Mouse (Mus musculus) hindbrain, postnatal 0 days (tissue): ENCODE data around the gene Dapk1. TPM values are rescaled to one million over a fixed set of nuclear protein-coding genes. Genes with fewer than 3 reads are reported as not detected.

ENCODE experiments used
- ATAC-seq: fragments of 200-750 bp; cut with Nextera tagmentation; 2 replicates; pipeline ENCODE4 v1.8.0; 2017; ENCODE audit warnings: mild to moderate bottlenecking, moderate TSS enrichment, moderate library complexity
- DNase-seq: peaks from one replicate; pipeline ENCODE4 v3.0.0-alpha.2; 2015; ENCODE audit warnings: low spot score
- H3K27ac ChIP-seq: fragments of 300-500 bp; sonication (generic); 2 replicates; pipeline ENCODE4 v1.5.1; 2014; ENCODE audit warnings: mild to moderate bottlenecking
- H3K27me3 ChIP-seq: fragments of 300-500 bp; sonication (generic); 2 replicates; pipeline ENCODE4 v1.6.1; 2014; ENCODE audit warnings: low read length, mixed read lengths; ENCODE audit not compliant: insufficient read depth
- H3K36me3 ChIP-seq: fragments of 300-500 bp; sonication (generic); 2 replicates; pipeline ENCODE4 v1.6.1; 2014; ENCODE audit warnings: low read length, mixed read lengths; ENCODE audit not compliant: insufficient read depth
- H3K4me1 ChIP-seq: fragments of 300-500 bp; sonication (generic); 2 replicates; pipeline ENCODE4 v1.6.1; 2014; ENCODE audit warnings: antibody characterized with exemption, low read length, mixed read lengths; ENCODE audit not compliant: insufficient read depth
- H3K4me2 ChIP-seq: fragments of 300-500 bp; sonication (generic); 2 replicates; pipeline ENCODE4 v1.6.1; 2014; ENCODE audit warnings: low read depth, mild to moderate bottlenecking, low read length, moderate library complexity, mixed read lengths
- H3K4me3 ChIP-seq: fragments of 300-500 bp; sonication (generic); 2 replicates; pipeline ENCODE4 v1.5.1; 2014; ENCODE audit warnings: low read length
- H3K9ac ChIP-seq: fragments of 300-500 bp; sonication (generic); replicated peaks from 2 replicates; pipeline ENCODE4 v1.6.1; 2014; ENCODE audit warnings: mild to moderate bottlenecking, low read length, moderate library complexity, mixed read lengths
- H3K9me3 ChIP-seq: fragments of 300-500 bp; sonication (generic); 2 replicates; pipeline ENCODE4 v1.6.1; 2016; ENCODE audit warnings: low read length, mixed read lengths
- CTCF ChIP-seq: IDR thresholded peaks from 2 replicates; pipeline ENCODE4 v1.5.1; 2016; ENCODE audit warnings: antibody characterized with exemption, control low read depth, low read depth
- WGBS: fragments of 180-500 bp; shearing (Covaris S2); extraction: QIAGEN DNeasy Blood & Tissue Kit; methylation state at CpG from one replicate; pipeline ENCODE4 v1.1.7; 2014; 5-methylcytosine and 5-hydroxymethylcytosine counted together
- polyA plus RNA-seq: library from polyadenylated mRNA; unstranded; fragments of >200 nt; fragmentation: Nextera tagmentation; extraction: Ambion mirVana; gene quantifications from 2 replicates; pipeline ENCODE4 v1.2.1, GENCODE M21; 2015
- total RNA-seq: library from RNA; depleted of rRNA; stranded (reverse); fragments of >200 nt; gene quantifications from 2 replicates; pipeline ENCODE4 v1.2.3, GENCODE M21; 2014

The Dapk1 gene
- total and polyA plus RNA-seq, 2 experiments from 2014 or later = 25.7 to 63.1 TPM

DNA sequence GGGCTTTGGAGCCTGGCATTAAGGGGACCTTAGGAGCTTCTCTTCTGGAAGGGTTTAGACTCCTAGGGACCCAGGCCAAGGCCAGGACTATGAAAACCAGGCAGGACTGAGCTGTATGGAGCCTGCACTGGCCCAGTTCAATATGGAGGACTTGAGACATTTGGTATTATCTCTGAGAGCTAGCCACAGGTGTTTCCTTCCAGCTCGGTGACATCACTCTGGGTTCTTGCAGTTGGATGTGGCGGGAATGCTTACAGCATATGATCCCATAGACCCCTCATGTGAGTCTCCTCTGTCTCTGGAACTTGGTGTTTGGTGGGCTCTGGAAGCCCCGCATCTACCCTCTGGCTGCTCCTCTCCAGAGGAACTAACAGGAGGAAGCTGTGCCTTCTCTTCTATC is 140.9 kb downstream of the Dapk1 start:
- no peak overlapping the region for H3K27ac ChIP-seq
- no peak overlapping the region for H3K4me2 ChIP-seq
- no peaks in the 10 kb centered on the region for H3K4me1 ChIP-seq
- WGBS = 87% methylated on average over 3 of the region's 3 CpGs
- no peak overlapping the region for H3K9ac ChIP-seq
- H3K27me3 ChIP-seq = no peaks in the 10 kb centered on the region
- H3K4me3 ChIP-seq = no peak overlapping the region
- TF ChIP-seq CTCF = no peak
- no peak for ATAC-seq
- no peak for DNase-seq
- peaks cover 21% of the 10 kb centered on the region for H3K36me3 ChIP-seq
- H3K9me3 ChIP-seq = no peaks in the 10 kb centered on the region

DNA sequence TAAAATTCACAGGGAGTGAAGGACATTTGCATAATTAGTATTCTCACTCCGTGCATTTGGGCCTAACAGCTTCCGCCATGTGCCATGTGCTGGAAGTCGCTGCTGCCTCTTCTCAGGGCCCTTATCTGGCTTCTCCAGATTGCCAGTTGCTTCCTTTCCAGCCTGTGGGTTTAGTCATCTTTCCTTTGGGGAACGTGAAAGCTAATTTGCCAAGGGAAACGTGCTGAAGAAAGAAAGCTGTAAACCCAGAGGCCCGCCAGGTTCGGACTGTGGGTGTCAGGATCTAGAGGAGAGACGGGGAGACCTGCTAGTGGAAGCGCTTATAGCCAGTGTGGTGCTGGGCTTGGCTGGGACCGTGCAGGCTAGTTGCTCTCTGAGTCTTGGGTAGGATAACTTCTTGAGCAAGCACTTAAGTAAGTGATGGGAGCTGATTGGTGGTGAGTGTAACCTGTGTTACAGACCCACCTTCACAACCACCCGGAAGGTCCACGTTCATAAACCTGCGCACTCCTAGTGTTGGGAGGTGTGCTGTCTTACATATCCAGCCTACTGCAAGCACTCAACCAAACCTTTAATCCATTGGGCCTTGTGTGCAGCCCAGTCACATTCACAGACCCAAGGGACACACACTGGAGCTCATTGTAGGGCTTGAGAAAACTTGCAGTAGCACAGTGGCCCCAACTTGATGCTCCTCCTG is 141.8 kb downstream of the Dapk1 start:
- Histone ChIP-seq H3K9ac (no peak overlapping the region), H3K9me3 (no peaks in the 10 kb centered on the region)
- 69% methylated on average over 13 of the region's 13 CpGs for WGBS

DNA sequence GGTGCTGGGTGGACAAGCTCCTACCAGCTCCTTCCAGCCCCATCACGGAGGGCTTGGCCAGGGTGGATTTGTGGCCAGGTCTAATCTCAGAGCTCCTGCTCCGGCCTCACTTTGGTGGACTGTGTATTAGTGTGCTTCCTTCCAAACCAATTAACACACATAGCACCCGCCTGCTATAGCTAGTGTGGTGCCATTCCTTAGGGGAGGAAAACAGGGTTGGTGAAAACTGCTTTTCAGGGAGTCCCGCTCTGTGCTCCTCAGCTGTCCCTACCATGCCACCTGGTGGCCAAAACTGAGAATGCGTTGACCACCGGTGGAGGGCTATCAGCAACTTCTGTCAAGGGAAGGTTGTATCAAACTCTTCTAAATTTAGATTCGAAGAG is 142.3 kb downstream of the Dapk1 start:
- no peaks in the 10 kb centered on the region for H3K4me1 ChIP-seq
- no peak overlapping the region for H3K4me2 ChIP-seq
- H3K27me3 ChIP-seq = no peaks in the 10 kb centered on the region
- H3K27ac ChIP-seq = no peak overlapping the region
- no peaks in the 10 kb centered on the region for H3K9me3 ChIP-seq
- H3K36me3 ChIP-seq = peaks cover 29% of the 10 kb centered on the region
- DNase-seq (peak; percentile 84), ATAC-seq (peak; percentile 62)
- no peak overlapping the region for H3K9ac ChIP-seq
- peak; percentile 94 for TF ChIP-seq CTCF
- H3K4me3 ChIP-seq = no peak overlapping the region
- 30% methylated on average over 7 of the region's 7 CpGs for WGBS

More for the DNA sequence above, 141.8 kb downstream of the Dapk1 start:
- H3K36me3 ChIP-seq = peaks cover 27% of the 10 kb centered on the region
- 0 out of 2 replicates have a peak, but pooled peaks have one; percentile 0 for ATAC-seq
- no peaks in the 10 kb centered on the region for H3K27me3 ChIP-seq
- H3K4me1 ChIP-seq = no peaks in the 10 kb centered on the region
- DNase-seq = no peak
- TF ChIP-seq CTCF = no peak
- no peak overlapping the region for H3K4me3 ChIP-seq
- H3K27ac ChIP-seq = no peak overlapping the region
- no peak overlapping the region for H3K4me2 ChIP-seq

DNA sequence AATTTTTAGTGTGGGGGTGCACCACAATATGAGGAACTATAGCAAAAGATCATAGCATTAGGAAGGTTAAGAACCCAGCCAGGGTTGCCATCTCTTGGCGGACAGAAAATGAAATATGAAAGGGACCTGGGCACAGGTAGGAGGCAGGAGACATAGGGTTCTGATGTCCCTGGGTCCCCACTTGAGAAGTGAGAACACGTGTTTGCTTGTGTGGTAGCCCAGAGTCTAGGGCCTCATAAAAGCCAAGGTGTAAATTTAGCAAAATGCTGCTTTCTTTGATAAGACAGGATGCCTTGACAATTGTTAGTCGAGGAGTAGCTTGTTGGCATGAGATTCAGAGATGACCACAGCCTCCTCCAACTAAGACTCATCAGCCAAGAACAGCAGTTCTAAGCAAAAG is 143.0 kb downstream of the Dapk1 start:
- no peak overlapping the region for H3K9ac ChIP-seq
- H3K4me2 ChIP-seq = no peak overlapping the region
- no peak for DNase-seq
- H3K27ac ChIP-seq = no peak overlapping the region
- H3K4me3 ChIP-seq = no peak overlapping the region
- no peak for TF ChIP-seq CTCF
- H3K4me1 ChIP-seq = no peaks in the 10 kb centered on the region
- H3K36me3 ChIP-seq = peaks cover 31% of the 10 kb centered on the region
- H3K9me3 ChIP-seq = no peaks in the 10 kb centered on the region
- WGBS = 89% methylated on average over 3 of the region's 3 CpGs
- no peak for ATAC-seq
- H3K27me3 ChIP-seq = no peaks in the 10 kb centered on the region

DNA sequence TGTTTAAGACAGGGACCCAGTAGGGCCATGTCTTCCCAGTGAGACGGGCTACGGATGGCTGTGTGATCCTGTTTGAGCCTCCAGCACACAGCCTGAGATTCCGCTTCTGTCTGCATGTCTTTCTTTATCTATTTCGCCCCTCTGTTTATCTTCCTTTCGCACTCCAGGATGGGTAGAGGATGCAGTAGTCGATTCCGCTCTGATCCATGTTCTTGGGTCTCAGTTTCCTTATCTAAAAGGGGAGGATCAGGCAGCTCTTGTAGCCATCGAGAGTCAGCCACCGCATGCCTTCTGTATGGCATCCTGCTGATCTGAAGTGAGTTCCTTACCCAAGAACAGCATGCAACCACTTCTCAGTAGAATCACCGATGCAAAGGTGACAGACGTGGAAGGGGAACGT is 143.6 kb downstream of the Dapk1 start:
- H3K9me3 ChIP-seq = no peaks in the 10 kb centered on the region
- no peak overlapping the region for H3K4me2 ChIP-seq
- H3K27ac ChIP-seq = no peak overlapping the region
- H3K4me3 ChIP-seq = no peak overlapping the region
- no peaks in the 10 kb centered on the region for H3K27me3 ChIP-seq
- ATAC-seq (no peak), DNase-seq (no peak)
- peaks cover 31% of the 10 kb centered on the region for H3K36me3 ChIP-seq
- WGBS = 89% methylated on average over 12 of the region's 12 CpGs
- no peak for TF ChIP-seq CTCF
- H3K9ac ChIP-seq = no peak overlapping the region
- H3K4me1 ChIP-seq = no peaks in the 10 kb centered on the region

DNA sequence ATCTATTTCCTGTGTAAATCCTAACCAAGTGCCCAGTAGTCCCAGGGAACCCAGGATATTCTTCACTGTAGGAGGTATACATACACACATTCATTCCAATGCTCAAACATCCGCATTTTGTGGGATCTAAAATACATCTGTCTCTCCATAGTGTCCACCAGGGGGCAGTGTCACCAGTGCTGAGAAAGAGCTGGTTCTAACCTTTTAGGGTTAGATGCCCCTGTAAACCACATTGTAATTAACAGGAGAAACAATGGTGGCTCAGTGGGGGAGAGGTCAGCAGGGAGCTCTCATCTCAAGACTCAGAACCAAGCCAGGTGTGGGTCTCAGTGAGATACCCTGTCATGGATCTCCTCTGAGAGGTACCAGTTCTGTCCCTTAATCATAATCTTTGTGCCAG is 144.5 kb downstream of the Dapk1 start:
- WGBS = 36% methylated on average over 1 of the region's 1 CpGs
- Histone ChIP-seq H3K4me2 (no peak overlapping the region), H3K4me1 (no peaks in the 10 kb centered on the region), H3K9ac (no peak overlapping the region), H3K27ac (no peak overlapping the region), H3K4me3 (no peak overlapping the region), H3K9me3 (no peaks in the 10 kb centered on the region), H3K36me3 (peaks cover 34% of the 10 kb centered on the region), H3K27me3 (no peaks in the 10 kb centered on the region)
- peak; percentile 65 for DNase-seq
- no peak for ATAC-seq
- TF ChIP-seq CTCF = peak; percentile 88

DNA sequence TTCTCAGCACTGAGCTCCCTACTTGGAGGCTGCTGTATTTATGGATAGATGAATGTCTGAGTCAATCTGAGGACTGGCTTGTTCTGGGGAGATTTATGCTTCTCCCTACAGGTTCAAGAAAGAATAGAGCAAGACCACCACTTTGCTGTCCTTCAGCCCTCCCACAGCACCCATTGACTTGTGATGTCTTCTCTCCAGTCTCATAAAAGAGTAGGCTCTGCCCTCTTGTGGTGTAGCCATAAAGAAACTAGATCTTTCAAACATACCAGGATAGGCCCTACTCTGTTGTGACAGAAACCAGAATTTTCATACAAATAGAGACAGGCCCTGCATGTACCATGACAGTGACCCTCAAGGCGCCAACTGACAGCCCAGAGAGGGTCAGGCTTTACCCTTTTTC is 145.5 kb downstream of the Dapk1 start:
- Histone ChIP-seq H3K9me3 (no peaks in the 10 kb centered on the region), H3K4me1 (no peaks in the 10 kb centered on the region), H3K27me3 (no peaks in the 10 kb centered on the region), H3K36me3 (peaks cover 37% of the 10 kb centered on the region), H3K4me3 (no peak overlapping the region), H3K27ac (no peak overlapping the region), H3K9ac (no peak overlapping the region), H3K4me2 (no peak overlapping the region)
- no peak for ATAC-seq
- peak; percentile 37 for TF ChIP-seq CTCF
- no peak for DNase-seq
- WGBS = 86% methylated on average over 1 of the region's 1 CpGs
